Mouse (Mus musculus) embryonic facial prominence, embryonic 10.5 days (tissue): Measurements from ENCODE around the gene Hivep1. TPM values are rescaled to one million over a fixed set of nuclear protein-coding genes. Genes with fewer than 3 reads are reported as not detected.

Source experiments
- DNase-seq: peaks from one replicate; pipeline ENCODE4 v3.0.0-alpha.2; 2017; ENCODE audit warnings: low spot score
- H3K27ac ChIP-seq: fragments of 300-500 bp; sonication (generic); replicated peaks from 2 replicates; pipeline ENCODE4 v1.5.1; 2016; ENCODE audit warnings: mild to moderate bottlenecking
- H3K27me3 ChIP-seq: fragments of 300-500 bp; sonication (generic); replicated peaks from 2 replicates; pipeline ENCODE4 v1.6.1; 2016; ENCODE audit warnings: low read depth, mild to moderate bottlenecking; ENCODE audit not compliant: poor library complexity, severe bottlenecking
- H3K36me3 ChIP-seq: fragments of 300-500 bp; sonication (generic); replicated peaks from 2 replicates; pipeline ENCODE4 v1.6.1; 2016; ENCODE audit warnings: mild to moderate bottlenecking, moderate library complexity
- H3K4me1 ChIP-seq: fragments of 300-500 bp; sonication (generic); 2 replicates; pipeline ENCODE4 v1.6.1; 2016
- H3K4me3 ChIP-seq: fragments of 300-500 bp; sonication (generic); 2 replicates; pipeline ENCODE4 v1.5.1; 2016; ENCODE audit warnings: mild to moderate bottlenecking, moderate library complexity
- H3K9me3 ChIP-seq: fragments of 300-500 bp; sonication (generic); 2 replicates; pipeline ENCODE4 v1.6.1; 2016; ENCODE audit warnings: mild to moderate bottlenecking
- WGBS: fragments of 180-500 bp; shearing (Covaris S2); methylation state at CpG from one replicate; pipeline ENCODE4 v1.1.7; 2016; 5-methylcytosine and 5-hydroxymethylcytosine counted together
- polyA plus RNA-seq: library from polyadenylated mRNA; unstranded; fragments of >200 nt; fragmentation: Nextera tagmentation; extraction: Ambion mirVana; gene quantifications from 2 replicates; pipeline ENCODE4 v1.2.1, GENCODE M21; 2016

Hivep1 gene
- polyA plus RNA-seq, 1 experiment from 2014 or later = 9.4 TPM

DNA sequence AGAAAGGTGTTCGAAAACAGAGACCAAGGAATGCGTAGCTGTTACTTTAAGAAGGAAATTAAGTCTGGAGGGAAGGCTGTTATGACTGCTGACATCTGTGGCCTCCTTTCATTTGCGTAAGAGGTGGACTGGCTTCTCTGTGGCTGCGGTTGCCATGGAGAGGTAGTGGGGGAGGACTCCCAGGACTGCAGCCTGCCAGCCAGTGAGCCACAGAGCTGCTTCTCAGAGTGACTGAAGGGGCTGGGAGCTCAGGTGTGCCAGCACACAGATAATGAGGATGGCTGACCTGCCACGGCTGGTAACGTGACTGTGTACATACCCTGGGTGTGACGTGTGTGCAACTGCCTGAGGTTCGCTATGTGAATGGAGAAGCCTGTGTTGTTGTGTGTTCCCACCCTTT, 51.2 kb downstream of the Hivep1 start:
- Histone ChIP-seq H3K27ac (peak overlapping the region; percentile 48), H3K9me3 (no peaks in the 10 kb centered on the region; the same call in 1 of the 2 replicates), H3K4me3 (peak overlapping the region; percentile 15; the same call in 1 of the 2 replicates), H3K27me3 (no peaks in the 10 kb centered on the region), H3K4me1 (peaks cover 35% of the 10 kb centered on the region), H3K36me3 (peaks cover 6% of the 10 kb centered on the region)
- WGBS = 40% methylated on average over 8 of the region's 8 CpGs
- DNase-seq = peak; percentile 82

DNA sequence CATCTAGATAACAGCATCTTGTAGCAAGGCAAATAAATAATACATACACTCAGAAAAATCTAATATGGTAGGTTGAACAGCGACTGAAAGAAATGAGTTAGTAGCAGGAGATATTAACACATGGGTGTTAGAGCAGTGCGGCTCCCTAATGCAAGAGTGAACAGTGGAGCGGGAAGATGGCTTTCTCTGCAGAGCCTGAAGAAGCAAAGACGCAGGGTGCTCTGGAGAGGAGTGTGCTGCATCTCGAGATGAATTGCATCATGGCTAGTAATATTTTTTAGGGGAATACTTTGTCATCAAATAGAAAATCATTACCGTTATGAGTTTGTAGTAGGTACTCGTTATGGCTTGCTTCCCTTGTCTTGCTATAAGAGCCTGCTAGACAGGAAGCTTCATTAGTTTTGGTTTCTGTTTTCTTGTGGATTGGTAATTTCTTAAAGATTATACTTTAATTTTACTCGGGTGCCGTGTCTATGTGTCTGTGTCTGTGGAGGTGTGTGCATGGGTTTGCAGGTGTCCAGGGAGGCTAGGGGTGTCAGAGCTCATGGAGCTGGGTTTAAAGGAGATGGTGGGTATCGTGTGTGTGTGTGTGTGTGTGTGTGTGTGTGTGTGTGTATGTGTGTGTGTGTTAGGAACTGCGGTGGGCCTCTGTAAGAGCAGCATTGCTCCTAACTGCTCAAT, 51.8 kb downstream of the Hivep1 start:
- Histone ChIP-seq H3K27me3 (no peaks in the 10 kb centered on the region), H3K36me3 (no peaks in the 10 kb centered on the region), H3K4me3 (no peak overlapping the region), H3K4me1 (peaks cover 35% of the 10 kb centered on the region), H3K9me3 (no peaks in the 10 kb centered on the region), H3K27ac (peak overlapping the region; percentile 48)
- DNase-seq = no peak
- WGBS = 86% methylated on average over 11 of the region's 11 CpGs

DNA sequence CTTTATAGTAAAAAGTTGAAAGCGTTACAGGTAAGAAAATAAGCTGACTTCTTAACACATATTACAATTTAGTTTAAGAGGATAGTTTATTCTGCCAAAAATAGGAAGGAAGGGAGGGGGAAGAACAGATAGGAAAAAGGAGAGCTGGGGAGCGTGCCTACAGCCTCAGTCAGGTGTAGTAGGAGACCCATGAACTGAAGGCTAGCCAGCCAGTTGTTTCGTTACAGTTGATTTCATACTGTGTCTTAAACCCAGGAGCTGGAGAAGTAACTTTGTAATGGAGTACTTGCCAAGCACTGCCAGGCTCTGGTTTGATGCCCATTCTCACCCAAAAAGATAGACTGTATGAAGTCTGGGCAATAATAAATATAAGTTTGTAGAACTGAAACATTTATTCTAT, 52.5 kb downstream of the Hivep1 start:
- H3K4me3 ChIP-seq = no peak overlapping the region
- H3K9me3 ChIP-seq = no peaks in the 10 kb centered on the region
- H3K27ac ChIP-seq = no peak overlapping the region
- H3K4me1 ChIP-seq = peaks cover 35% of the 10 kb centered on the region
- no peak for DNase-seq
- H3K36me3 ChIP-seq = no peaks in the 10 kb centered on the region
- WGBS = 94% methylated on average over 3 of the region's 3 CpGs
- no peaks in the 10 kb centered on the region for H3K27me3 ChIP-seq

DNA sequence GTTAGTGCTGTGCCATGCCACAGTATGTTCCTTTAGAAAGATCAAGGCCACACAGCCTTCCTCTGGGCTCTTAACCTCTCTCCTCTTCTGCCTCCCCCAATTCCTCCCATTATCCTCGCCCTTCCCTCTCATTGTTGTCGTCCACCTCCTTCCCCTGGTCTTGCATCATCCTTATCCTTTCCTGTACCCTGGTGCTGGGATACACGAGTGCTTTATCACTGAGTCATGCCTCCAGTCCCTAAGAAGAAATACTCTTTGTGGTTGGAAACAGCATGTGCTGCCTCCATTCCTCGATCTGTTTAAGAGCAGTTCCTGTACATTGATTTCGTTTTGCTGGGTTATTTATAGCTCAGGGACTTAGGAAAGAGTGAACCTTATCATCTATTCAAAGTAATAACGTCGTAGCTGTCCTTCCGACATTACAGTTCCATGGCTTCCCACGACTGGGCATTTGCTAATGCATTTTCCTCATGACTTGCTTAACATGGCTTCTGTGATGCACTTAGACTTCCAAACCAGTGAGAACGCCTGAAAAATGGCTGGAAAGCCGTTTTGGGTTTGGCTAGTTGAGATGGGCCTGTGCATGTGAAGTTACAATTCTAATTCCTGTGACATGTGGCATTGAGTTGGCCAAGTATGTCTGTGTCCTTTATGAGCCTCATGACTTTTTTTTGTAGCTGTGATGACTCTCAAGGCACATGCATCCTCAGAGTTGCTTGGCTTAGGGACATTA, 56.8 kb downstream of the Hivep1 start:
- no peak for DNase-seq
- WGBS = 84% methylated on average over 11 of the region's 11 CpGs

DNA sequence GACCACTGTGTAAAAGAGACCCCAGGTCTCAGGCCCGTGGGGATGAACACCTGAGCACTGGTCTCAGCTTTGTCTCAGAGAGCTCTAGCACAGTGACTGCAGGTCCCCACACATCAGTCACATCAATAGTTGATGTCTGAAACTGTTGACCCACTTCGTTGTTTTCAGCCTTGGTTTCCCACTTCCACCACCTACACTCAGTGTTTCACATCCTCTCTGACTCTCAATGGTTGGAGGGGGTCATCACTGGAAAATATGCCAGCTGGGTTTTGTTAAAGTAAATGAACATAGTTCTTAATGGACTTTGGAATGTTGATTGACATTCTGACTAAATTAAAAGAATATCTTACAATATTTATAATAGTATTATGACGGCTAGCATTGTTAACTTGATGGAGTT, 58.6 kb downstream of the Hivep1 start:
- Histone ChIP-seq H3K36me3 (no peaks in the 10 kb centered on the region), H3K4me3 (no peak overlapping the region), H3K27ac (no peak overlapping the region), H3K9me3 (no peaks in the 10 kb centered on the region), H3K27me3 (no peaks in the 10 kb centered on the region), H3K4me1 (peaks cover 3% of the 10 kb centered on the region; the same call in 1 of the 2 replicates)
- 93% methylated on average over 3 of the region's 3 CpGs for WGBS
- DNase-seq = no peak

More for the DNA sequence above, 56.8 kb downstream of the Hivep1 start:
- H3K4me3 ChIP-seq = no peak overlapping the region
- no peak overlapping the region for H3K27ac ChIP-seq
- peaks cover 6% of the 10 kb centered on the region for H3K4me1 ChIP-seq
- no peaks in the 10 kb centered on the region for H3K36me3 ChIP-seq
- no peaks in the 10 kb centered on the region for H3K27me3 ChIP-seq
- H3K9me3 ChIP-seq = no peaks in the 10 kb centered on the region

DNA sequence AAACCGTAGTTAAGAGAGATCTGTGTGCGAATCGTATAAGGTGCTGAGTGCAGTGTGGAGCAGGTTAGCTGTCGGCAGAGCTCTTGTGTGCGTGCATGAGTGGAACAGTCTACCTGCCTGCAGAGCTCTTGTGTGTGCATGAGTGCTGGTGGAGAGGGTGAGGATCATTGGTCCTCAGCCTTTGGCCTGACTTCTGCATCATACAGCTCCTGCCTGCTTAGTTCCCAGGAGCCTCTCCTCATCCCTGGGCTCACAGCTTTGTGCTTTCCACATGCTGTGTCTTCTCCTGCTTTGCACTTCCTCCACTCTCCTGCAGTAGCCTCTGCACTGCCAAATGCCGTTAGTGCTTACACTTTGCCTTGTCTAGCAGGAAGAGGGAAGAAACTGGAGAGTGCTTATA, 60.2 kb downstream of the Hivep1 start:
- no peak for DNase-seq
- Histone ChIP-seq H3K36me3 (no peaks in the 10 kb centered on the region), H3K4me1 (peaks cover 3% of the 10 kb centered on the region; the same call in 1 of the 2 replicates), H3K9me3 (no peaks in the 10 kb centered on the region), H3K27ac (no peak overlapping the region), H3K27me3 (no peaks in the 10 kb centered on the region), H3K4me3 (no peak overlapping the region)
- WGBS = 84% methylated on average over 6 of the region's 6 CpGs

DNA sequence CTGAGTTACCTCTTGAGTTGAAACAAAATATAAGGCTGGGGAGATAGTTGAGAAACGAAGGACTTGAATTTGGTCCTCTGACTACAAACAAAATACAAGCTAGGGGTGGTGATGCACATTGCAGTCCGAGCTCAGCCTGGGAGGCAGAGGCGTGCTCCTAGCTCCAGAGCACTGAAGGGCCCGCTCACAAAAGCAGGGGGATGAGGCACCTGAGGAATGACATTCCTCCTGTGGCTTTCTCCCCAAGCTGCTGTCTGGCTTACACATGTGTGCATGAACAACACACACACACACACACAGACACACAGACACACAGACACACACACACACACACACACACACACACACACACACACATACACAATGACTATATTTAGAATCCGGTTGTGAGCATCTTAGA, 60.9 kb downstream of the Hivep1 start:
- no peak for DNase-seq

DNA sequence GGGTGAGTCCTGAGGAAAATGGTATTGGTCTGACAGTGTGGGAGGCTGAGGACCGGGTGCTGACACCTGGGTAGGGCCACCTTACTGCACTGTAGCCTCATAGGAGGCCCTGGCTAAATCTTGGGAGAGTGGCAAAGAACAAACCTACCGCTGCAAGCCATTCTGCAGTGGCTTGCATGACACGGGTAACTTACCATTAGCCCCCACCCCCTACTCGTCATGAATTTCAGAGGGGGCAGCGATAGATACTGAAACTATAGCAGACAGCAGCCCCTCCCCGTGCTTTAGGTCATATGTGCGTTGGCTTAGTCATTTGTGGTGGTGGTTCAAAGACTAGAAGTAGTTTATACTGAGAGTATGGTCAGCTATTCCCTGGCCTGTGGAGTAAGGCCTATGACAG, 61.8 kb downstream of the Hivep1 start:
- Histone ChIP-seq H3K4me3 (no peak overlapping the region), H3K9me3 (no peaks in the 10 kb centered on the region), H3K36me3 (no peaks in the 10 kb centered on the region), H3K27me3 (no peaks in the 10 kb centered on the region), H3K27ac (no peak overlapping the region), H3K4me1 (peaks cover 3% of the 10 kb centered on the region; the same call in 1 of the 2 replicates)
- DNase-seq = no peak
- 94% methylated on average over 7 of the region's 7 CpGs for WGBS

More for the DNA sequence above, 60.9 kb downstream of the Hivep1 start:
- WGBS = 90% methylated on average over 5 of the region's 5 CpGs
- Histone ChIP-seq H3K36me3 (no peaks in the 10 kb centered on the region), H3K4me1 (peaks cover 3% of the 10 kb centered on the region; the same call in 1 of the 2 replicates), H3K27me3 (no peaks in the 10 kb centered on the region), H3K9me3 (no peaks in the 10 kb centered on the region), H3K4me3 (no peak overlapping the region), H3K27ac (no peak overlapping the region)

DNA sequence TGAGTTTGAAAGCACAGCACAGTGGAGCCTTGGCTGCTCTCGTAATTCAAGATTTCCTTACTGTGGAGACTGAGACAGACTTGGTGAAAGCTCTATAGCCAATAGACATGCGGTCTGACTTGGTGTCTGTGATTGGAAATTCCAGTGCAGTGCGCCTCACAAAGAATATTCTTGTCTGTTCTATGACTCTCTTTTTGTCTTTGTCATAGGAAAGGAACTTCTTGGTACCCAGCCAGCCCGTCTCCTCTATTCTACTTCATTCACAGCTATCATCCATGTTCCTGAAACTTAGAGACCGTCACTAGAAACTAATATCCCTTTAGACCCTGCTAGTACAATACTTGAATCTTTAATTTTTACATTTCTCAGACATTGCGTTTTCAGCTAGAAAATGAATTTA, 64.5 kb downstream of the Hivep1 start:
- 91% methylated on average over 6 of the region's 6 CpGs for WGBS
- Histone ChIP-seq H3K4me1 (peaks cover 3% of the 10 kb centered on the region; the same call in 1 of the 2 replicates), H3K27ac (no peak overlapping the region), H3K9me3 (no peaks in the 10 kb centered on the region), H3K27me3 (no peaks in the 10 kb centered on the region), H3K36me3 (no peaks in the 10 kb centered on the region), H3K4me3 (no peak overlapping the region)
- DNase-seq = no peak

DNA sequence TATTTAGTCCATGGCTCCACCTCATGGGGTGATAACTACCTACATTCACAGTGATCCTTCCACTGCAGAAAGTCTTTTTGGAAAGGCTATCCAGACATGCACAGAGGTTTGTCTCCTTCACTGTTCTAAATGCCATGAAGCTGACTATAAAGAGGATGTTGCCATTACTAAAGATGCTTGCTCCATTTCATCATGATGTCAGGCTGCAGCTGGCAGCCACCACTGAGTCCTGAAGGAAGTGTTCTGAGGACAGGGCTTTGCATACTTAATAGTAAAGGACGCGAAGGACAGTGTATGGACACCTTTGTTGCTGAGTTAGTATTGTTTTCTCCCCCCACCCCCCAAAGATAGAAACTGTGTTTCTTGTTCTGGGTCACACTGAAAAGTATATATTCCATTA, 67.2 kb downstream of the Hivep1 start:
- DNase-seq = no peak
- Histone ChIP-seq H3K4me3 (no peak overlapping the region), H3K36me3 (peaks cover 7% of the 10 kb centered on the region), H3K9me3 (no peaks in the 10 kb centered on the region), H3K4me1 (no peaks in the 10 kb centered on the region; the same call in 1 of the 2 replicates), H3K27me3 (no peaks in the 10 kb centered on the region), H3K27ac (no peak overlapping the region)
- WGBS = 89% methylated on average over 2 of the region's 2 CpGs

DNA sequence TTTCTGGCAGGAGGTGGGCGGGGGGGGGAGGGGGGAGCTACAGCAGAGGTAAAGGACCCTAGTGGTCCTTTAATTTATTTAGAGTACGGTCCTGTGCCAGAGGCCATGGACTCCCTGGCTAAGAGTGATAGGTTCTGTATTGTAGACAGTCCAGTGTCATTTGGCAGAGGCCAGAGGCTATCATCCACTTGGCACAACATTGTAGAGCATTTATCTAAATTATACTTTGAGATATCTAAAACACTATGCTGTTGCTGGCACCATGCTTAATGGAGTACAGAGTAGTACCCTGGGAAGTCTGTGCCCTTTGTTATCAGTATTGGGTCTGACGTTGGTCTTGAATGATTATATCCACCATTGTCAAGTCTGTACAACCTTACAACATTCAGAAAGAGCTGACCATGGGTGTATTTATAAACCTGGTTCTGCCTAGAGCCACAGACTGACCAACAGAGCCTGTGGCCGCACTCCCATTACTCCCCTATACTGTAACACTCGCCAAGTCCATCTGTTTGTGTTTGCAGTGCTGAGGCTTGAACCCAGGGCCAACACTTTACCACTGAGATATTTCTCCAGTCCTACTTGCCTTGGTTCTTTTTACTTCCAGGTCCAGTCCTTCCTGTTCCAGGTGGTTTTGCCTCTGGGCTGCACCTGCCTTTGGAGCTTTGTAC, 69.4 kb downstream of the Hivep1 start:
- H3K4me1 ChIP-seq = no peaks in the 10 kb centered on the region
- no peak for DNase-seq
- H3K27ac ChIP-seq = no peak overlapping the region
- no peak overlapping the region for H3K4me3 ChIP-seq
- no peaks in the 10 kb centered on the region for H3K27me3 ChIP-seq
- 86% methylated on average over 5 of the region's 5 CpGs for WGBS
- peaks cover 7% of the 10 kb centered on the region for H3K36me3 ChIP-seq
- H3K9me3 ChIP-seq = no peaks in the 10 kb centered on the region

DNA sequence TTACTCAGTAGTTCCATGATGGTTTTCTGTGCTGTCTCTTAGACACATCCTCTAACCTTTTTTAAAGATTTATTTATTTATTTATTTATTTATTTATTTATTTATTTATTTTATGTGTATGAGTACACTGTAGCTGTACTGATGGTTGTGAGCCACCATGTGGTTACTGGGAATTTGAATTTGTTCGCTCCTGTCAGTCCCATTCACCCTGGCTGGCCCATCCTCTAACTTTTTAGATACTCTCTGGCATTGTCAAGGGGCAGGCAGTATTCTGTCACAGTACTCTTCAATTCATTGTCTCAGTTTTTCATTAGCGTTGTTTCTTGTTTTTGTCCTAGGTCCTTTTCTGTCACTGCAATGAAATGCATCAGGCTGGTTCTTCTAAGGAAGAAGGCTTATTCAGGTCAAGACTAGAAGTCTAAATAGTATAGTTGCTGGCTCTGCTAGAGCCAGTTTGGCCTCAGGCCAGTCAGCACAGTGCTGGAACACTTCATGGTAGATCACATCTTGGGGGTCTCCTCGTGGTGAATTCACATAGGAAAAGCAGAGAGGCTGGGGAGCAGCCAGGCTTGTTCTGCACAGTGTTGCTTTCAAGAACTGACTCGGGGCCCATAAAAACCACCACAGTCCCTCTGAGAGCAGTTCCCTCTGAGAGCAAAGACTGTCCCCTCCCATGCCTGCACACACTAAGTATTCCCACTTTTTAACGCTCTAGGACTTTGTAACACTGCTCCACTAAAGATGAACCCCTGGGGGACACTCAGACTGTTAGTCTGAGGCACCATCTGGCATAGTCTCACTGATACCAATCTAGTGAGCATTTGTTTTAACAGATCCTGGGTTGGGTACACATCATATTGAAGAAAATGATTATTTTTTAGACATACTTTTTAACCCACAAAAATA, 70.2 kb downstream of the Hivep1 start:
- Histone ChIP-seq H3K27me3 (no peaks in the 10 kb centered on the region), H3K4me3 (no peak overlapping the region), H3K36me3 (peaks cover 7% of the 10 kb centered on the region), H3K9me3 (no peaks in the 10 kb centered on the region), H3K27ac (no peak overlapping the region), H3K4me1 (no peaks in the 10 kb centered on the region)
- DNase-seq = no peak
- 88% methylated on average over 5 of the region's 5 CpGs for WGBS
